Mouse (Mus musculus): ENCODE results near the gene Adgrl2. TPM values are rescaled to one million over a fixed set of nuclear protein-coding genes. Genes with fewer than 3 reads are reported as not detected.

Gene Adgrl2
- total and polyA plus RNA-seq, 3 experiments = not detected

DNA sequence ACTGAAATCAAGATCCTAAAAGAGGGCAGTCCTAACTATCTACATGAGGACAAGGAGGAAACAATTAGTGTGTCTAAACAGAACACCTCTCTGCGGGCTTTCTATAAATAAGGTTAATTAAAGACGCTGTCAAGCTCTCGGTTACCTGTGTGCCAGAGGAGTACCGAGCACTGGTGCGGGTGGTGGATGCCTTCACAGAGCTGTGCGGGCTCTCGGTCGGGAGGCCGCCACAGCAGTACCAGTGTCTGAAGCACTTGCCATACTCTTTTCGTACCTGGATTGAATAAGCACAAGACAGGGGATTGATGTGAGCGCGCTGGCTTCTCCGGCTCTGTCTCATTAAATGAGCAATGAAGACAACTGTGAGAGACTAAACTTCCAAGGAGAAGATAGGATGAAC, 166.8 kb downstream of the Adgrl2 start:
- Histone ChIP-seq H3K79me2 (ENCODE audit: control insufficient read depth, insufficient read depth, low read length, poor library complexity) (no peaks in the 10 kb centered on the region), H3K9ac (ENCODE audit: control insufficient read depth, low read depth, low read length, poor library complexity, severe bottlenecking) (no peak overlapping the region), H3K36me3 (ENCODE audit: control insufficient read depth in 1 of 2, insufficient read depth in 2 of 2, low read length in 2 of 2) (no peaks in the 10 kb centered on the region), H3K27ac (ENCODE audit: control insufficient read depth, low read depth, low read length) (no peak overlapping the region), H3K27me3 (ENCODE audit: control insufficient read depth in 1 of 2, insufficient read depth in 2 of 2, low read length in 2 of 2) (no peaks in the 10 kb centered on the region), H3K4me1 (ENCODE audit: control insufficient read depth in 1 of 2, insufficient read depth in 2 of 2, low read length in 2 of 2) (no peaks in the 10 kb centered on the region), H3K4me3 (ENCODE audit: control insufficient read depth in 1 of 2, insufficient read depth in 1 of 2, low read depth in 2 of 2, low read length in 2 of 2) (no peak overlapping the region), H3K9me3 (replicated peaks; ENCODE audit: insufficient read depth, low read length) (no peaks in the 10 kb centered on the region)
- DNase-seq (ENCODE audit: low read depth, low spot score) = no peak
- TF ChIP-seq ETS1 (IDR thresholded peaks at IDR 0.05; ENCODE audit: low read depth, low read length) (no peak), RAD21 (IDR thresholded peaks at IDR 0.05; ENCODE audit: low read depth, low read length) (no peak), NELFE (IDR thresholded peaks at IDR 0.05; ENCODE audit: low read depth, low read length) (no peak)

DNA sequence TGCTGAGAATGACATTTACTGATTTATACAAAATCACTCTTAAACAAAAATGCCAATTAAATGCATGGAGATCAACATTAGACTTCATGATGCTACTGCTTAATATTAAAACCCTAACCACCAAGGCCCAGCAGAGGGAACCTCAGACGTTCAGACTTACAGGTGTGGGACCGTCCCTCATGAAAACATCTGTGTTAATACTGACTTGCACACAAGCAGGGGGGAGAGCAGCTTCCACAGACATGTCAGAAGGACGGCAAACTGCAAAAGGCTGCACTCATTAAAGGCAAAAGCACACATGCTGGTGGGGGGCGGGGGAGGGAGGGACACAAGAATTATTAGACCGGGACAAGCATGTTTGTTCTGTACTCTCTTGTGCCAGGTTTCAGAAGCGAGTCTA, 168.7 kb downstream of the Adgrl2 start:
- Histone ChIP-seq H3K79me2 (ENCODE audit: control insufficient read depth, insufficient read depth, low read length, poor library complexity) (no peaks in the 10 kb centered on the region), H3K27ac (ENCODE audit: control insufficient read depth, low read depth, low read length) (no peak overlapping the region), H3K4me3 (ENCODE audit: control insufficient read depth in 1 of 2, insufficient read depth in 1 of 2, low read depth in 2 of 2, low read length in 2 of 2) (no peak overlapping the region), H3K27me3 (ENCODE audit: control insufficient read depth in 1 of 2, insufficient read depth in 2 of 2, low read length in 2 of 2) (no peaks in the 10 kb centered on the region), H3K36me3 (ENCODE audit: control insufficient read depth in 1 of 2, insufficient read depth in 2 of 2, low read length in 2 of 2) (no peaks in the 10 kb centered on the region), H3K9ac (ENCODE audit: control insufficient read depth, low read depth, low read length, poor library complexity, severe bottlenecking) (no peak overlapping the region), H3K9me3 (replicated peaks; ENCODE audit: insufficient read depth, low read length) (no peaks in the 10 kb centered on the region), H3K4me1 (ENCODE audit: control insufficient read depth in 1 of 2, insufficient read depth in 2 of 2, low read length in 2 of 2) (no peaks in the 10 kb centered on the region)
- no peak for DNase-seq (ENCODE audit: low read depth, low spot score)
- TF ChIP-seq MAX (IDR thresholded peaks at IDR 0.05; ENCODE audit: low read length) = no peak
- no peak for TF ChIP-seq CHD2 (IDR thresholded peaks at IDR 0.05; ENCODE audit: low read length)
- no peak for TF ChIP-seq TCF12 (IDR thresholded peaks at IDR 0.05; ENCODE audit: low read depth, low read length)
- no peak for TF ChIP-seq SMC3 (IDR thresholded peaks at IDR 0.05; ENCODE audit: low read depth, low read length)
- TF ChIP-seq RAD21 (IDR thresholded peaks at IDR 0.05; ENCODE audit: low read depth, low read length) = no peak
- no peak for TF ChIP-seq KAT2A (conservative IDR thresholded peaks at IDR 0.05; ENCODE audit: low read depth, low read length)
- no peak for TF ChIP-seq USF1 (IDR thresholded peaks at IDR 0.05; ENCODE audit: low read depth, low read length)
- no peak for TF ChIP-seq ZKSCAN1 (IDR thresholded peaks at IDR 0.05; ENCODE audit: low read depth, low read length)
- TF ChIP-seq SIN3A (IDR thresholded peaks at IDR 0.05; ENCODE audit: low read length) = no peak
- TF ChIP-seq ZMIZ1 (IDR thresholded peaks at IDR 0.05; ENCODE audit: low read depth, low read length) = no peak
- no peak for TF ChIP-seq MAFK (IDR thresholded peaks at IDR 0.05; ENCODE audit: borderline replicate concordance, low read depth, low read length)
- no peak for TF ChIP-seq E2F4 (IDR thresholded peaks at IDR 0.05; ENCODE audit: borderline replicate concordance, low read depth, low read length)
- no peak for TF ChIP-seq GATA1 (IDR thresholded peaks at IDR 0.05; ENCODE audit: low read depth, low read length)
- TF ChIP-seq MYC (IDR thresholded peaks at IDR 0.05; ENCODE audit: low read depth, low read length) = no peak
- no peak for TF ChIP-seq POLR2AphosphoS5 (IDR thresholded peaks at IDR 0.05; ENCODE audit: borderline replicate concordance, low read depth, low read length)

Data from MEL (cell line).